Mouse (Mus musculus): ENCODE data around the gene Sdc4. TPM values are rescaled to one million over a fixed set of nuclear protein-coding genes. Genes with fewer than 3 reads are reported as not detected.

Gene Sdc4
- polyA plus RNA-seq, 1 experiment from 2014 or later = 12.6 TPM

DNA sequence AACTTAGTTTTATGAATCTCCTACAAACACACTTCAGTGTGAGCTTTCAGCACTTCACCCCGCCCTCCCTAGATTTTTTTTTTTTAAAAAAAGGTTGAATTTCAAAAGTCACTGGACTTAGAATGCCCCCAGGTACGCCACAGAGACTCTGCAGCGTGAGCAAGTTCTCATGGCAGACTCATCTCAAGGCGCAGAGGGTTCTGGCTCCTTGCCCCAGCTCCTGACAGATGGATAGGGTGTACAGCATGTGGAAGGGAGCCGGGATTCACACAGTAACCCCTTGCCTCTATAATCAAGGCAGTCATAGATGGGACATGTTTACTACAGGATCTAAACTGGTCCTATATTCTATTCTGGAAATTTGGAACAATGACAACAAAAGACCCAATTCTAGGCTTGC lies 18.3 kb downstream of the Sdc4 start:
- peaks cover 7% of the 10 kb centered on the region; the same call in 1 of the 2 replicates for H3K27me3 ChIP-seq

DNA sequence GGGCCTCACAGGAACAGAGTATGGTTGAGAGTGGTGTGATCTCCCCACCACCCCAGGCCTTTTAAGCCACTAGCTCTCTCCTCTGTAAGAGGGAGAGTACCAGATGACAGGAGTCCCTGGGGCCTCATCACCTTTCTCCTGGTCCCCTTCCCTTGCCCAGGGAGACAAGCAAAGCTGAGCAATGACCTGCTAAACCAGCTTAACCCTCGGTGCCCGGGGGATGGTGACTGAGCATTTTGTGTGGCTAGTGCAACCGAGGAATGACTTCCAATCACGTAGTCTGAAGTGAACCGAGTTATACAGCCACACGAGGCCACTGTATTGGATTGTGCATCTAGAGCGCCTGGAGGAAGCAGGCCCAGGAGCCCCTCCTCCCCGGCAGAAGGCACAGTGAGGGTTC lies 19.3 kb downstream of the Sdc4 start:
- Histone ChIP-seq H3K4me2 (no peak overlapping the region), H3K36me3 (replicated peaks) (no peaks in the 10 kb centered on the region), H3K9me3 (no peaks in the 10 kb centered on the region), H3K4me3 (replicated peaks) (no peak overlapping the region), H3K27me3 (0 out of 2 replicates have a peak, but pooled peaks cover under 1% of the 10 kb centered on the region), H3K27ac (no peak overlapping the region), H3K9ac (no peak overlapping the region), H3K4me1 (no peaks in the 10 kb centered on the region)
- no peak for ATAC-seq (ENCODE audit: low FRiP score)
- 90% methylated on average over 8 of the region's 8 CpGs for WGBS

More for the DNA sequence above, 18.3 kb downstream of the Sdc4 start:
- Histone ChIP-seq H3K4me1 (no peaks in the 10 kb centered on the region), H3K9me3 (no peaks in the 10 kb centered on the region), H3K4me3 (replicated peaks) (no peak overlapping the region), H3K36me3 (replicated peaks) (no peaks in the 10 kb centered on the region), H3K27ac (no peak overlapping the region), H3K9ac (no peak overlapping the region), H3K4me2 (no peak overlapping the region)
- ATAC-seq (ENCODE audit: low FRiP score) = no peak
- WGBS = 90% methylated on average over 5 of the region's 5 CpGs

DNA sequence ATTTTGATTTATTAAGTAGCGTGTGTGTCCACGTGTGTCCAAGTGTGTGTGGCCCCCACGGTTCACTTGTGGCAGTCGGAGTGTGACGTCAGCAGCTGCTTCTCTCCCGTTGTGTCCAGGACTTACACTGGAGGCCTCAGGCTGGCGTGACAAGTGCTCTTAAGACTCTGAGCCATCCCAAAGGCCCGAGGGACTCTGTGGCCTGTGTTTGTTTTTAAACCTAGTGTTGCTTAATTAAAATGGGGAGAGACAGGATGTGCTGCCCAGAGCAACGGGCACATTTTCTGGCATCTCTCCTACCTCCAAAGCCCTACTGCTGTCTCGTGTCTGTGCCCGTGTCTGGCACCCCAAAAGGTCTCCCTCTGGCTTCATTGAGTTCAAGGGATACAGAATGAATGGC lies 20.2 kb downstream of the Sdc4 start:
- Histone ChIP-seq H3K36me3 (replicated peaks) (no peaks in the 10 kb centered on the region), H3K27ac (no peak overlapping the region), H3K27me3 (no peaks in the 10 kb centered on the region; the same call in 1 of the 2 replicates), H3K9ac (no peak overlapping the region), H3K9me3 (no peaks in the 10 kb centered on the region), H3K4me2 (no peak overlapping the region), H3K4me1 (no peaks in the 10 kb centered on the region), H3K4me3 (replicated peaks) (no peak overlapping the region)
- WGBS = 88% methylated on average over 11 of the region's 11 CpGs
- no peak for ATAC-seq (ENCODE audit: low FRiP score)

- no peak overlapping the region for H3K4me3 ChIP-seq (replicated peaks)
- H3K9ac ChIP-seq = no peak overlapping the region
- WGBS = 90% methylated on average over 15 of the region's 15 CpGs
- no peaks in the 10 kb centered on the region for H3K4me1 ChIP-seq
- H3K4me2 ChIP-seq = no peak overlapping the region
- no peaks in the 10 kb centered on the region for H3K36me3 ChIP-seq (replicated peaks)
- H3K27ac ChIP-seq = no peak overlapping the region
- no peaks in the 10 kb centered on the region; the same call in 1 of the 2 replicates for H3K27me3 ChIP-seq
- ATAC-seq (ENCODE audit: low FRiP score) = no peak
- no peaks in the 10 kb centered on the region for H3K9me3 ChIP-seq
These were observed 20.9 kb downstream of the Sdc4 start for GRCm38 (mm10) chr2:164422675-164423393.

- no peak overlapping the region for H3K4me2 ChIP-seq
- WGBS = 88% methylated on average over 8 of the region's 8 CpGs
- H3K27me3 ChIP-seq = no peaks in the 10 kb centered on the region; the same call in 1 of the 2 replicates
- no peak overlapping the region for H3K9ac ChIP-seq
- ATAC-seq (ENCODE audit: low FRiP score) = no peak
- no peak overlapping the region for H3K27ac ChIP-seq
- no peaks in the 10 kb centered on the region for H3K9me3 ChIP-seq
- H3K4me1 ChIP-seq = no peaks in the 10 kb centered on the region
- H3K4me3 ChIP-seq (replicated peaks) = no peak overlapping the region
- H3K36me3 ChIP-seq (replicated peaks) = no peaks in the 10 kb centered on the region
These were observed 21.7 kb downstream of the Sdc4 start for GRCm38 (mm10) chr2:164421979-164422378.

- no peaks in the 10 kb centered on the region for H3K9me3 ChIP-seq
- no peak overlapping the region for H3K4me2 ChIP-seq
- H3K27ac ChIP-seq = no peak overlapping the region
- no peaks in the 10 kb centered on the region for H3K4me1 ChIP-seq
- no peaks in the 10 kb centered on the region; the same call in 1 of the 2 replicates for H3K27me3 ChIP-seq
- no peak overlapping the region for H3K9ac ChIP-seq
- no peaks in the 10 kb centered on the region for H3K36me3 ChIP-seq (replicated peaks)
- no peak for ATAC-seq (ENCODE audit: low FRiP score)
- WGBS = 90% methylated on average over 7 of the region's 7 CpGs
- no peak overlapping the region for H3K4me3 ChIP-seq (replicated peaks)
These were observed 22.4 kb downstream of the Sdc4 start for GRCm38 (mm10) chr2:164421306-164421705.

GRCm38 (mm10) chr2:164419489-164419888 lies 24.2 kb downstream of the Sdc4 start:
- ATAC-seq (ENCODE audit: low FRiP score) = no peak
- H3K36me3 ChIP-seq (replicated peaks) = no peaks in the 10 kb centered on the region
- H3K9ac ChIP-seq = no peak overlapping the region
- H3K4me1 ChIP-seq = no peaks in the 10 kb centered on the region
- no peak overlapping the region for H3K4me3 ChIP-seq (replicated peaks)
- H3K27ac ChIP-seq = no peak overlapping the region
- no peak overlapping the region for H3K4me2 ChIP-seq
- no peaks in the 10 kb centered on the region for H3K9me3 ChIP-seq
- peaks cover 7% of the 10 kb centered on the region for H3K27me3 ChIP-seq
- 4% methylated on average over 3 of the region's 3 CpGs for WGBS

DNA sequence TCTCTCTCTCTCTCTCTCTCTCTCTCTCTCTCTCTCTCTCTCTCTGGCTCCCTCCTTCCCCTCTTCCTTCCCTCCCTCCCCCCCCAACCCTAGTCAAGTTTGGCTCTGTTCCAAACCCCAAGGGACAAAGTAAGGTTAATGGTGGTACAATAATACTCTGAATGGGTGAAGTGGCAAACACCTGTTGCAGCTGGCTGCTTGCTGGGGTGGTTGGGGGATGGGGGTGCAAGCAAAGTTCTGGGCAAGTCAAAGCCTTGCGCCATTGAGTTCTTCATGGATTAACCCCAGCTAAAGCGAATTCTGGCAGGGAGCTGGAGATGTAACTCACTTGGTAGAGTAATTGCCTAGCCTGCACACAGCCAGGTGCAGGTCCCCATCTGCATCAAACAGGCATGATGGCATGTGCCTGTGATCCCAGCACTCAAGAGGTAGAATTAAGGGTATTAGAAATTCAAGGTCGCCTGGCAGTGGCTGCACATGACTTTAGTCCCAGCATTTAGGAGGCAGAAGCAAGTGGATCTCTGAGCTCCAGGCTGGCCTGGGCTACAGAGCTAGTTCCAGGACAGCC lies 25.3 kb downstream of the Sdc4 start:
- Histone ChIP-seq H3K4me2 (no peak overlapping the region), H3K36me3 (replicated peaks) (no peaks in the 10 kb centered on the region), H3K4me3 (replicated peaks) (no peak overlapping the region), H3K9me3 (no peaks in the 10 kb centered on the region), H3K9ac (no peak overlapping the region), H3K27me3 (peaks cover 17% of the 10 kb centered on the region), H3K27ac (no peak overlapping the region), H3K4me1 (peaks cover 4% of the 10 kb centered on the region; the same call in 1 of the 2 replicates)
- ATAC-seq (ENCODE audit: low FRiP score) = no peak
- WGBS = 34% methylated on average over 3 of the region's 3 CpGs

- Histone ChIP-seq H3K9ac (no peak overlapping the region), H3K27me3 (peaks cover 17% of the 10 kb centered on the region), H3K9me3 (no peaks in the 10 kb centered on the region), H3K36me3 (replicated peaks) (no peaks in the 10 kb centered on the region), H3K4me3 (replicated peaks) (no peak overlapping the region), H3K27ac (no peak overlapping the region), H3K4me2 (no peak overlapping the region), H3K4me1 (peaks cover 4% of the 10 kb centered on the region; the same call in 1 of the 2 replicates)
- no peak for ATAC-seq (ENCODE audit: low FRiP score)
- WGBS = 1% methylated on average over 2 of the region's 2 CpGs
These were observed 26.5 kb downstream of the Sdc4 start for GRCm38 (mm10) chr2:164417198-164417597.

DNA sequence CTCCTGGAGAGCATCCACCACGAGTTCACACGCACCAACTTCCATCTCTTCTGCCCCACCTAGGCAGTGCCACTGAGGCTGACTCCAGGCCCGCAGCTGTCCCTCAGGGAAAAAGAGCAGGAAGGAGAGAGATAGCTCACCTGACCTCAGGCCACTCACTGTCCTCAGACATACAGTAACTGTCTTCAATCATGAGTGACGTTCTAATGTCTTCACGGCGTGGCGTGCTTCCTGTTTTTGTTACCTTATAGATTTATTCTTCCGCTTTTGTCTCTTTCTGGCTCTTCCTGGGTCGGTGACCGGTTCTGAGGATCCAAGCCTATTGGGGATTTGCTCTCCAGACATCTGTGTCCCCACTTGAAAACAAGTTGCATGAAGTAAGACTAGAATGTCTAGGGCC lies 29.1 kb downstream of the Sdc4 start:
- Histone ChIP-seq H3K27me3 (peaks cover 31% of the 10 kb centered on the region), H3K9me3 (no peaks in the 10 kb centered on the region), H3K4me2 (peak overlapping the region; percentile 38), H3K4me3 (replicated peaks) (peak overlapping the region; percentile 21), H3K9ac (no peak overlapping the region), H3K36me3 (replicated peaks) (no peaks in the 10 kb centered on the region), H3K27ac (no peak overlapping the region), H3K4me1 (peaks cover 4% of the 10 kb centered on the region; the same call in 1 of the 2 replicates)
- ATAC-seq (ENCODE audit: low FRiP score) = no peak
- WGBS = 73% methylated on average over 10 of the region's 10 CpGs

- H3K9me3 ChIP-seq = no peaks in the 10 kb centered on the region
- no peak overlapping the region for H3K27ac ChIP-seq
- peaks cover 4% of the 10 kb centered on the region; the same call in 1 of the 2 replicates for H3K4me1 ChIP-seq
- H3K4me3 ChIP-seq (replicated peaks) = peak overlapping the region; percentile 21
- 32% methylated on average over 28 of the region's 28 CpGs for WGBS
- no peaks in the 10 kb centered on the region for H3K36me3 ChIP-seq (replicated peaks)
- peak overlapping the region; percentile 38 for H3K4me2 ChIP-seq
- H3K9ac ChIP-seq = no peak overlapping the region
- peaks cover 35% of the 10 kb centered on the region for H3K27me3 ChIP-seq
- ATAC-seq (ENCODE audit: low FRiP score) = no peak
These were observed 29.5 kb downstream of the Sdc4 start for GRCm38 (mm10) chr2:164414167-164414566.

- H3K4me1 ChIP-seq = peaks cover 15% of the 10 kb centered on the region
- H3K4me2 ChIP-seq = peak overlapping the region; percentile 19; the same call in 1 of the 2 replicates
- peaks cover 82% of the 10 kb centered on the region for H3K27me3 ChIP-seq
- no peaks in the 10 kb centered on the region for H3K9me3 ChIP-seq
- WGBS = under 1% methylated on average over 22 of the region's 22 CpGs
- H3K27ac ChIP-seq = no peak overlapping the region
- peak; percentile 64; the same call in 1 of the 2 replicates for ATAC-seq (ENCODE audit: low FRiP score)
- no peak overlapping the region for H3K4me3 ChIP-seq (replicated peaks)
- no peak overlapping the region for H3K9ac ChIP-seq
- H3K36me3 ChIP-seq (replicated peaks) = no peaks in the 10 kb centered on the region
These were observed 36.0 kb downstream of the Sdc4 start for GRCm38 (mm10) chr2:164407708-164408107.

DNA sequence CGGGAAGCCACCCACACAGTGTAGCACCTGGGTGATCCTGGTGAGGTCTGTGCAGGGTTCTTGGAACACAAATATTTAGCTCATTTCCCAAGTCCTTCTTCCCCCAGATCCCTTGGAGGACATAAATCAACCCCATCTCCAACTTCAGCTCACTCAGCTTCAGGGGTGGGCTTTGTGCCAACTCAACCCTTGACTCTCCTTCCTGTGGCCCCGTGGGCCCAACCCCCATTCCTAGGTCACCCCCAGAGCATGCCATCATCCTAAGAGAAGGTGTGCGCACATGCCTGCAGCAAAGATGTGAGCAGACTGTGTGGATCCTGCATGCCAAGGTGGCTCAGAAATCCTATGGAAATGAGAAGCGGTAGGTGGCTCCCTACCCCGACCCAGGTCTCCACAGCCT lies 38.2 kb downstream of the Sdc4 start:
- ATAC-seq (ENCODE audit: low FRiP score) = no peak
- Histone ChIP-seq H3K27me3 (peaks cover 99% of the 10 kb centered on the region), H3K9ac (no peak overlapping the region), H3K9me3 (no peaks in the 10 kb centered on the region), H3K4me1 (peaks cover 16% of the 10 kb centered on the region), H3K27ac (no peak overlapping the region), H3K4me2 (no peak overlapping the region), H3K4me3 (replicated peaks) (no peak overlapping the region), H3K36me3 (replicated peaks) (no peaks in the 10 kb centered on the region)
- WGBS = 43% methylated on average over 5 of the region's 5 CpGs
